Mouse (Mus musculus) brain, embryonic 14.5 days (tissue): Measurements from ENCODE around the gene Ppp1r1a.

ENCODE experiments used
- CTCF ChIP-seq: fragments of 200-500 bp; IDR thresholded peaks from 2 replicates; pipeline ENCODE4 v1.5.1; 2012; ENCODE audit warnings: inconsistent platforms, mild to moderate bottlenecking, moderate library complexity, borderline replicate concordance; ENCODE audit not compliant: insufficient read depth, insufficient read length; ENCODE audit errors: extremely low read depth
- POLR2A ChIP-seq: fragments of 200-500 bp; IDR thresholded peaks from 2 replicates; pipeline ENCODE4 v1.6.1; 2012; ENCODE audit warnings: mild to moderate bottlenecking, inconsistent platforms, borderline replicate concordance; ENCODE audit not compliant: poor library complexity, insufficient read depth, insufficient read length, severe bottlenecking; ENCODE audit errors: extremely low read depth

GRCm38 (mm10) chr15:103537822-103538213 is at the start of gene Ppp1r1a:
- TF ChIP-seq CTCF (no peak), POLR2A (peak; percentile 77; the same call in 1 of the 2 replicates)
